Mouse (Mus musculus) CD4-positive helper T cell, adult 2 months (primary cell): ENCODE results near the gene Myo9a.

Experiments
- DNase-seq: peaks from one replicate; pipeline ENCODE4 v3.0.0-alpha.2; 2012; ENCODE audit warnings: low read depth, missing footprints, low spot score

Gene Myo9a

GRCm38 (mm10) chr9:59750267-59751065, at the start of gene Myo9a, which contains the start of gene Senp8:
TSS of gene Myo9a (plus strand) at chr9:59750896.
TSS of gene Senp8 (minus strand) at chr9:59750710.
- DNase-seq = peak; percentile 99

GRCm38 (mm10) chr9:59701094-59701493, 49.6 kb upstream of the Myo9a start:
- no peak for DNase-seq

- DNase-seq = no peak
These were observed 47.6 kb upstream of the Myo9a start for GRCm38 (mm10) chr9:59703099-59703498.

- DNase-seq = no peak
These were observed 43.6 kb upstream of the Myo9a start for GRCm38 (mm10) chr9:59706850-59707825.

GRCm38 (mm10) chr9:59709225-59709624, 41.5 kb upstream of the Myo9a start:
- DNase-seq = no peak

- DNase-seq = no peak
These were observed 34.3 kb upstream of the Myo9a start for GRCm38 (mm10) chr9:59716275-59716898.

- DNase-seq = no peak
These were observed 32.5 kb upstream of the Myo9a start for GRCm38 (mm10) chr9:59718237-59718636.

GRCm38 (mm10) chr9:59721144-59721543, 29.6 kb upstream of the Myo9a start:
- DNase-seq = no peak

GRCm38 (mm10) chr9:59723096-59723657, 27.5 kb upstream of the Myo9a start:
- peak; percentile 72 for DNase-seq

- no peak for DNase-seq
These were observed 26.8 kb upstream of the Myo9a start for GRCm38 (mm10) chr9:59723791-59724442.

- DNase-seq = no peak
These were observed 25.2 kb upstream of the Myo9a start for GRCm38 (mm10) chr9:59725515-59725914.

- no peak for DNase-seq
These were observed 23.0 kb upstream of the Myo9a start for GRCm38 (mm10) chr9:59727569-59728286.

GRCm38 (mm10) chr9:59731136-59731535, 19.6 kb upstream of the Myo9a start:
- no peak for DNase-seq

GRCm38 (mm10) chr9:59733075-59733474, 17.6 kb upstream of the Myo9a start:
- DNase-seq = no peak

GRCm38 (mm10) chr9:59735394-59735793, 15.3 kb upstream of the Myo9a start:
- DNase-seq = no peak

GRCm38 (mm10) chr9:59740593-59740992, 10.1 kb upstream of the Myo9a start:
- no peak for DNase-seq

- DNase-seq = no peak
These were observed 6.8 kb upstream of the Myo9a start for GRCm38 (mm10) chr9:59743903-59744302.

- DNase-seq = no peak
These were observed 2.3 kb upstream of the Myo9a start for GRCm38 (mm10) chr9:59748387-59748786.

- DNase-seq = no peak
These were observed 1.7 kb upstream of the Myo9a start for GRCm38 (mm10) chr9:59748969-59749368.

- DNase-seq = no peak
These were observed 973 bp upstream of the Myo9a start for GRCm38 (mm10) chr9:59749581-59750265.
